Mouse (Mus musculus) midbrain, embryonic 16.5 days (tissue): ENCODE data around the gene Ube3c. TPM values are rescaled to one million over a fixed set of nuclear protein-coding genes. Genes with fewer than 3 reads are reported as not detected.
"Not testable (repeated sequence)": the region's sequence is repeated elsewhere in the genome, so short reads cannot be mapped to it uniquely, and the experiment has no call there.

Source experiments
- ATAC-seq: fragments of 200-750 bp; cut with Nextera tagmentation; 2 replicates; pipeline ENCODE4 v1.8.0; 2017; ENCODE audit warnings: moderate TSS enrichment
- H3K27ac ChIP-seq: fragments of 300-500 bp; sonication (generic); 2 replicates; pipeline ENCODE4 v1.5.1; 2014; ENCODE audit warnings: mild to moderate bottlenecking, low read length, mixed read lengths
- H3K27me3 ChIP-seq: fragments of 300-500 bp; sonication (generic); 2 replicates; pipeline ENCODE4 v1.6.1; 2014; ENCODE audit warnings: low read depth, low read length, mixed read lengths; ENCODE audit not compliant: control insufficient read depth, insufficient read depth
- H3K36me3 ChIP-seq: fragments of 300-500 bp; sonication (generic); 2 replicates; pipeline ENCODE4 v1.6.1; 2014; ENCODE audit warnings: mild to moderate bottlenecking, low read length, moderate library complexity, mixed read lengths; ENCODE audit not compliant: control insufficient read depth, insufficient read depth
- H3K4me1 ChIP-seq: fragments of 300-500 bp; sonication (generic); 2 replicates; pipeline ENCODE4 v1.6.1; 2014; ENCODE audit warnings: mild to moderate bottlenecking, low read length, mixed read lengths; ENCODE audit not compliant: control insufficient read depth, insufficient read depth
- H3K4me2 ChIP-seq: fragments of 300-500 bp; sonication (generic); 2 replicates; pipeline ENCODE4 v1.6.1; 2014; ENCODE audit warnings: mild to moderate bottlenecking, low read length, mixed read lengths
- H3K4me3 ChIP-seq: fragments of 300-500 bp; sonication (generic); 2 replicates; pipeline ENCODE4 v1.5.1; 2014; ENCODE audit warnings: low read depth, mild to moderate bottlenecking, low read length, moderate library complexity, mixed read lengths
- H3K9ac ChIP-seq: fragments of 300-500 bp; sonication (generic); 2 replicates; pipeline ENCODE4 v1.6.1; 2014; ENCODE audit warnings: low read depth, low read length, mixed read lengths
- H3K9me3 ChIP-seq: fragments of 300-500 bp; sonication (generic); replicated peaks from 2 replicates; pipeline ENCODE4 v1.6.1; 2014; ENCODE audit warnings: mild to moderate bottlenecking, low read length, mixed read lengths; ENCODE audit not compliant: control insufficient read depth, poor library complexity, severe bottlenecking
- WGBS: fragments of 180-500 bp; shearing (Covaris S2); extraction: QIAGEN DNeasy Blood & Tissue Kit; methylation state at CpG from one replicate; pipeline ENCODE4 v1.1.7; 2014; 5-methylcytosine and 5-hydroxymethylcytosine counted together
- polyA plus RNA-seq: library from polyadenylated mRNA; unstranded; fragments of >200 nt; fragmentation: Nextera tagmentation; extraction: Ambion mirVana; gene quantifications from 2 replicates; pipeline ENCODE4 v1.2.1, GENCODE M21; 2015

Ube3c gene
- polyA plus RNA-seq, 1 experiment from 2014 or later: 31.4 TPM

- WGBS: 97% methylated on average over 7 of the region's 7 CpGs
- not testable (repeated sequence) for H3K4me3 ChIP-seq, H3K4me1 ChIP-seq, H3K9ac ChIP-seq, H3K9me3 ChIP-seq, H3K27me3 ChIP-seq, H3K4me2 ChIP-seq, ATAC-seq, H3K27ac ChIP-seq
- H3K36me3 ChIP-seq: peaks cover 25% of the 10 kb centered on the region
Observed at GRCm38 (mm10) chr5:29592161-29592560, 23.1 kb downstream of the Ube3c start.

- no peak overlapping the region for H3K9ac ChIP-seq
- H3K27me3 ChIP-seq: no peaks in the 10 kb centered on the region
- no peak overlapping the region for H3K4me3 ChIP-seq
- WGBS: 71% methylated on average over 2 of the region's 2 CpGs
- no peaks in the 10 kb centered on the region for H3K4me1 ChIP-seq
- no peak for ATAC-seq
- peaks cover 30% of the 10 kb centered on the region for H3K36me3 ChIP-seq
- no peak overlapping the region for H3K4me2 ChIP-seq
- H3K9me3 ChIP-seq: no peaks in the 10 kb centered on the region
- no peak overlapping the region for H3K27ac ChIP-seq
Observed at GRCm38 (mm10) chr5:29606546-29606945, 37.5 kb downstream of the Ube3c start.

- WGBS: 93% methylated on average over 10 of the region's 10 CpGs
- Histone ChIP-seq H3K4me3 (no peak overlapping the region), H3K9me3 (no peaks in the 10 kb centered on the region), H3K27ac (no peak overlapping the region), H3K4me2 (no peak overlapping the region), H3K36me3 (0 out of 2 replicates have a peak, but pooled peaks cover 4% of the 10 kb centered on the region), H3K4me1 (no peaks in the 10 kb centered on the region), H3K9ac (no peak overlapping the region), H3K27me3 (no peaks in the 10 kb centered on the region)
- no peak for ATAC-seq
Observed at GRCm38 (mm10) chr5:29625610-29626009, 56.6 kb downstream of the Ube3c start.

GRCm38 (mm10) chr5:29629941-29630340, 60.9 kb downstream of the Ube3c start:
- no peaks in the 10 kb centered on the region for H3K9me3 ChIP-seq
- no peak overlapping the region for H3K4me3 ChIP-seq
- H3K4me1 ChIP-seq: no peaks in the 10 kb centered on the region
- no peaks in the 10 kb centered on the region for H3K27me3 ChIP-seq
- 86% methylated on average over 2 of the region's 2 CpGs for WGBS
- peaks cover 18% of the 10 kb centered on the region for H3K36me3 ChIP-seq
- H3K9ac ChIP-seq: no peak overlapping the region
- no peak for ATAC-seq
- no peak overlapping the region for H3K4me2 ChIP-seq
- H3K27ac ChIP-seq: no peak overlapping the region

GRCm38 (mm10) chr5:29631711-29632110, 62.7 kb downstream of the Ube3c start:
- 95% methylated on average over 3 of the region's 3 CpGs for WGBS
- H3K36me3 ChIP-seq: peaks cover 28% of the 10 kb centered on the region
- H3K9me3 ChIP-seq: no peaks in the 10 kb centered on the region
- no peaks in the 10 kb centered on the region for H3K4me1 ChIP-seq
- H3K27me3 ChIP-seq: no peaks in the 10 kb centered on the region
- no peak overlapping the region for H3K4me2 ChIP-seq
- no peak for ATAC-seq
- H3K9ac ChIP-seq: no peak overlapping the region
- no peak overlapping the region for H3K27ac ChIP-seq
- no peak overlapping the region for H3K4me3 ChIP-seq

DNA sequence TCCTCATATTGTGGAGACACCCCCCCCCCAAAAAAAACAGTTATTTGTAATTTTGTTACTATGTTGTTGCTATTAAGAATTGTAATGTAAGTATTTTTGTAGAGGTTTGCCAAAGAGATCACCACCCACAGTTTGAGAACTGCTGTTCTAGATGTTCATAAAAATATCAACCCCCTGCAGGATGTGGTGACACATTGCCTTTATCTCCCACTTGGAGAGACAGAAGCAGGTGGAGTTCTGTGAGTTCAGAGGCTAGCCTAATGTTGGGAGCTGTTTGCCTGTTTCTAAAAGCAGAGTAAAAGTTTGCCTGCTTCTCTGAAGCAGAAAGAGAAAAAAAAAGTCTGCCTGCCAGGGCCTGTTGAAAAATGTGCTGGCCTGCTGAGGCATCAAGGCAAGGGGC, 67.3 kb downstream of the Ube3c start:
- ATAC-seq: no peak
- Histone ChIP-seq H3K4me2 (no peak overlapping the region), H3K36me3 (peaks cover 48% of the 10 kb centered on the region), H3K27me3 (no peaks in the 10 kb centered on the region), H3K4me3 (no peak overlapping the region), H3K4me1 (no peaks in the 10 kb centered on the region), H3K9ac (no peak overlapping the region), H3K9me3 (no peaks in the 10 kb centered on the region), H3K27ac (no peak overlapping the region)

- H3K9ac ChIP-seq: no peak overlapping the region
- H3K4me3 ChIP-seq: no peak overlapping the region
- no peak overlapping the region for H3K4me2 ChIP-seq
- no peak overlapping the region for H3K27ac ChIP-seq
- H3K27me3 ChIP-seq: no peaks in the 10 kb centered on the region
- no peaks in the 10 kb centered on the region for H3K4me1 ChIP-seq
- no peaks in the 10 kb centered on the region for H3K9me3 ChIP-seq
- no peak for ATAC-seq
- peaks cover 44% of the 10 kb centered on the region for H3K36me3 ChIP-seq
Observed at GRCm38 (mm10) chr5:29636884-29637283, 67.8 kb downstream of the Ube3c start.

DNA sequence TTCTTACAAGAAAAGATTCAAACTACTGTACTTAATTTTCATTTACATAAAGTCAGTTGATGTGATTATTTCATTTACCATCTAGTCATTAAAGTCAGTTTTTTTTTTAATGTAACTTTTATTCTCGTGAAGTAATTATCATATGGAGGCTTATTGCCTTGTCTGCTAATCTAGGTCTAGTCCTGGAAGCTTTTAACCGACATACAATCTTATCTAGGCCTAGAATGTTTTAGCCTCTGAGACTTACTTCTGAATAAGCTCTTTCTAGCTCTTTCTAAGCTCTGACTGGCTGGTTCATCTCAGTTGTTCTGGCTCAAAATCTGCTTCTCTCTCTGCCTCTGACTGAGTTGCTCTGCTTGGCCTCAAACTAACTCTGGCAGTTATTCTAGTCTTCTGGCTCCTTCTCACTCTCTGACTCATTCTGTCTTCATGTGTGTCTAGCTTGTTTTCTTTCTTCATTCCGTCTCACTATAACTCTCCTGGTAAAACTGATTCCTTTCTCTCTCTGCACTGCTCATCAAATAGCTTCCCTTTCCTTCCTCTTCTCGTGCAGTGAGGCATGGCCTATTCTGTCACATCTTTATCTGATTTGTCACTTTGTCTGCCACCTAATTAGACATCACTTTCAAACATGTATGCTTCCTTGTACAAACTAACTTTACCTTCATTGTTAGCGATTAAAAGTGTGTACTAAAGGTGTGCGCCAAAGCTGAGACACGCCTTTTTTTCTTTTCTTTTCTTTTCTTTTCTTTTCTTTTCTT, 72.3 kb downstream of the Ube3c start:
- H3K36me3 ChIP-seq: peaks cover 31% of the 10 kb centered on the region

DNA sequence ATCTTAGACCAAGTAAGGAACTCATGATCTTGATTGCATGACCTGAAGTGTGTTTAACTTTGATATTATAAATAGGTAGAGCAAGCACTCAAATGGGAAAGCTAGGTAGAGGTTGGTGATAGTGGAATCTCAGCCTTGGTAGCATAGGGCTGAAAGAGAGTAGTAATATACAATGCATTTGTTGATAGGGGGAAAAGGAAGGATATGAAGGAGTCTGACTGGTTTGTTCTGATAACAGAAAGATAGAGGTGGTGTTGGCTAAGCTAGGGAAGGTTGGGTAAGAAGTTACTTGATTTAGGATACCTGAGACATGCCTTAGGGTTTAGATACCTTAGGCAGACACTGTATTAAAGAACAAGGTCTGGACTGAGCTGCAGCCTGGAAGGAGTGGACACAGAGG, 82.7 kb downstream of the Ube3c start:
- no peak overlapping the region for H3K27ac ChIP-seq
- no peaks in the 10 kb centered on the region for H3K27me3 ChIP-seq
- no peak overlapping the region for H3K9ac ChIP-seq
- H3K9me3 ChIP-seq: no peaks in the 10 kb centered on the region
- peaks cover 5% of the 10 kb centered on the region for H3K36me3 ChIP-seq
- ATAC-seq: no peak
- no peaks in the 10 kb centered on the region for H3K4me1 ChIP-seq
- no peak overlapping the region for H3K4me3 ChIP-seq
- H3K4me2 ChIP-seq: no peak overlapping the region

More for the DNA sequence above, 72.3 kb downstream of the Ube3c start:
- whole genome bisulfite sequencing: 87% methylated on average over 7 of the region's 7 CpGs
- H3K27ac ChIP-seq: no peak overlapping the region
- H3K9me3 ChIP-seq: no peaks in the 10 kb centered on the region
- H3K4me2 ChIP-seq: no peak overlapping the region
- ATAC-seq: no peak
- H3K4me1 ChIP-seq: no peaks in the 10 kb centered on the region
- H3K9ac ChIP-seq: no peak overlapping the region
- H3K27me3 ChIP-seq: no peaks in the 10 kb centered on the region
- H3K4me3 ChIP-seq: no peak overlapping the region
